Mouse (Mus musculus) neural tube, embryonic 14.5 days (tissue): ENCODE results near the gene Ms4a8a. TPM values are rescaled to one million over a fixed set of nuclear protein-coding genes. Genes with fewer than 3 reads are reported as not detected.
"Not testable (repeated sequence)": the region's sequence is repeated elsewhere in the genome, so short reads cannot be mapped to it uniquely, and the experiment has no call there.

ENCODE experiments used
- ATAC-seq: fragments of 200-750 bp; cut with Nextera tagmentation; 2 replicates; pipeline ENCODE4 v1.8.0; 2017; ENCODE audit warnings: low read depth, mild to moderate bottlenecking, moderate TSS enrichment, moderate library complexity
- H3K27ac ChIP-seq: fragments of 300-500 bp; sonication (generic); 2 replicates; pipeline ENCODE4 v1.5.1; 2014; ENCODE audit warnings: low read depth, mild to moderate bottlenecking, control low read depth, low read length, moderate library complexity, mixed read lengths
- H3K27me3 ChIP-seq: fragments of 300-500 bp; sonication (generic); 2 replicates; pipeline ENCODE4 v1.6.1; 2014; ENCODE audit warnings: low read length; ENCODE audit not compliant: control insufficient read depth, insufficient read depth
- H3K36me3 ChIP-seq: fragments of 300-500 bp; sonication (generic); 2 replicates; pipeline ENCODE4 v1.6.1; 2014; ENCODE audit warnings: low read length, mixed read lengths; ENCODE audit not compliant: control insufficient read depth, insufficient read depth
- H3K4me1 ChIP-seq: fragments of 300-500 bp; sonication (generic); 2 replicates; pipeline ENCODE4 v1.6.1; 2014; ENCODE audit warnings: low read length; ENCODE audit not compliant: control insufficient read depth, insufficient read depth
- H3K4me2 ChIP-seq: fragments of 300-500 bp; sonication (generic); 2 replicates; pipeline ENCODE4 v1.6.1; 2014; ENCODE audit warnings: mild to moderate bottlenecking, low read depth, low read length, control low read depth
- H3K4me3 ChIP-seq: fragments of 300-500 bp; sonication (generic); 2 replicates; pipeline ENCODE4 v1.5.1; 2014; ENCODE audit warnings: low read depth, low read length, control low read depth, mixed read lengths
- H3K9ac ChIP-seq: fragments of 300-500 bp; sonication (generic); replicated peaks from 2 replicates; pipeline ENCODE4 v1.6.1; 2014; ENCODE audit warnings: low read depth, mild to moderate bottlenecking, control low read depth, low read length, mixed read lengths
- H3K9me3 ChIP-seq: fragments of 300-500 bp; sonication (generic); 2 replicates; pipeline ENCODE4 v1.6.1; 2016; ENCODE audit warnings: low read length; ENCODE audit not compliant: control insufficient read depth
- WGBS: fragments of 180-500 bp; shearing (Covaris S2); extraction: QIAGEN DNeasy Blood & Tissue Kit; methylation state at CpG from one replicate; pipeline ENCODE4 v1.1.7; 2014; 5-methylcytosine and 5-hydroxymethylcytosine counted together
- polyA plus RNA-seq: library from polyadenylated mRNA; unstranded; fragments of >200 nt; fragmentation: Nextera tagmentation; extraction: Ambion mirVana; gene quantifications from 2 replicates; pipeline ENCODE4 v1.2.1, GENCODE M21; 2014

The Ms4a8a gene
- polyA plus RNA-seq, 1 experiment from 2014 or later, result not detected

- no peaks in the 10 kb centered on the region for H3K27me3 ChIP-seq
- H3K27ac ChIP-seq, result no peak overlapping the region
- H3K4me3 ChIP-seq, result no peak overlapping the region
- H3K36me3 ChIP-seq, result no peaks in the 10 kb centered on the region
- no peak for ATAC-seq
- H3K4me1 ChIP-seq, result no peaks in the 10 kb centered on the region
- WGBS, result 86% methylated on average over 2 of the region's 2 CpGs
- no peak overlapping the region for H3K4me2 ChIP-seq
- H3K9me3 ChIP-seq, result no peaks in the 10 kb centered on the region
- H3K9ac ChIP-seq, result no peak overlapping the region
Measured at GRCm38 (mm10) chr19:11065202-11065875, 15.6 kb downstream of the Ms4a8a start.

- no peak overlapping the region for H3K9ac ChIP-seq
- no peaks in the 10 kb centered on the region for H3K4me1 ChIP-seq
- no peaks in the 10 kb centered on the region for H3K36me3 ChIP-seq
- no peak for ATAC-seq
- H3K4me2 ChIP-seq, result no peak overlapping the region
- H3K4me3 ChIP-seq, result no peak overlapping the region
- no peak overlapping the region for H3K27ac ChIP-seq
- no peaks in the 10 kb centered on the region for H3K27me3 ChIP-seq
- 83% methylated on average over 1 of the region's 1 CpGs for WGBS
- no peaks in the 10 kb centered on the region for H3K9me3 ChIP-seq
Measured at GRCm38 (mm10) chr19:11060900-11061299, 20.0 kb downstream of the Ms4a8a start.

- H3K9ac ChIP-seq, result no peak overlapping the region
Measured at GRCm38 (mm10) chr19:11059967-11060366, 20.9 kb downstream of the Ms4a8a start.

GRCm38 (mm10) chr19:11055700-11056099 is 25.2 kb downstream of the Ms4a8a start:
- H3K27ac ChIP-seq, H3K4me1 ChIP-seq, H3K4me2 ChIP-seq, ATAC-seq, H3K9ac ChIP-seq, H3K4me3 ChIP-seq, H3K27me3 ChIP-seq, H3K36me3 ChIP-seq, H3K9me3 ChIP-seq: not testable (repeated sequence)
- 82% methylated on average over 1 of the region's 1 CpGs for WGBS

More at GRCm38 (mm10) chr19:11059967-11060366, 20.9 kb downstream of the Ms4a8a start:
- Histone ChIP-seq H3K27ac (no peak overlapping the region), H3K4me1 (no peaks in the 10 kb centered on the region), H3K36me3 (no peaks in the 10 kb centered on the region), H3K4me2 (no peak overlapping the region), H3K4me3 (no peak overlapping the region), H3K9me3 (no peaks in the 10 kb centered on the region), H3K27me3 (no peaks in the 10 kb centered on the region)
- no peak for ATAC-seq

- no peak overlapping the region for H3K4me2 ChIP-seq
- H3K9ac ChIP-seq, result no peak overlapping the region
- no peaks in the 10 kb centered on the region for H3K9me3 ChIP-seq
- H3K4me1 ChIP-seq, result no peaks in the 10 kb centered on the region
- no peak overlapping the region for H3K27ac ChIP-seq
- WGBS, result 66% methylated on average over 3 of the region's 3 CpGs
- H3K36me3 ChIP-seq, result no peaks in the 10 kb centered on the region
- H3K27me3 ChIP-seq, result no peaks in the 10 kb centered on the region
- no peak overlapping the region for H3K4me3 ChIP-seq
- ATAC-seq, result no peak
Measured at GRCm38 (mm10) chr19:11053277-11053676, 27.6 kb downstream of the Ms4a8a start.

GRCm38 (mm10) chr19:11052877-11053276 is 28.0 kb downstream of the Ms4a8a start:
- Histone ChIP-seq H3K9me3 (no peaks in the 10 kb centered on the region), H3K4me1 (no peaks in the 10 kb centered on the region), H3K4me3 (no peak overlapping the region), H3K27ac (no peak overlapping the region), H3K4me2 (no peak overlapping the region), H3K36me3 (no peaks in the 10 kb centered on the region), H3K27me3 (no peaks in the 10 kb centered on the region), H3K9ac (no peak overlapping the region)
- no peak for ATAC-seq
- whole genome bisulfite sequencing, result 72% methylated on average over 5 of the region's 5 CpGs

- H3K27me3 ChIP-seq, result no peaks in the 10 kb centered on the region
- no peak overlapping the region for H3K4me2 ChIP-seq
- H3K9me3 ChIP-seq, result no peaks in the 10 kb centered on the region
- H3K9ac ChIP-seq, result no peak overlapping the region
- H3K4me3 ChIP-seq, result no peak overlapping the region
- no peak overlapping the region for H3K27ac ChIP-seq
- WGBS, result 81% methylated on average over 2 of the region's 2 CpGs
- no peak for ATAC-seq
- H3K36me3 ChIP-seq, result no peaks in the 10 kb centered on the region
- no peaks in the 10 kb centered on the region for H3K4me1 ChIP-seq
Measured at GRCm38 (mm10) chr19:11050286-11050685, 30.6 kb downstream of the Ms4a8a start.

GRCm38 (mm10) chr19:11049426-11049825 is 31.5 kb downstream of the Ms4a8a start:
- Histone ChIP-seq H3K27me3 (no peaks in the 10 kb centered on the region), H3K4me2 (no peak overlapping the region), H3K36me3 (no peaks in the 10 kb centered on the region), H3K9ac (no peak overlapping the region), H3K9me3 (no peaks in the 10 kb centered on the region), H3K4me3 (no peak overlapping the region), H3K4me1 (no peaks in the 10 kb centered on the region), H3K27ac (no peak overlapping the region)
- ATAC-seq, result no peak

GRCm38 (mm10) chr19:11048503-11048902 is 32.4 kb downstream of the Ms4a8a start:
- 83% methylated on average over 1 of the region's 1 CpGs for WGBS
- no peak for ATAC-seq
- H3K4me2 ChIP-seq, result no peak overlapping the region
- H3K9ac ChIP-seq, result no peak overlapping the region
- no peaks in the 10 kb centered on the region for H3K27me3 ChIP-seq
- no peak overlapping the region for H3K27ac ChIP-seq
- no peaks in the 10 kb centered on the region for H3K36me3 ChIP-seq
- H3K4me3 ChIP-seq, result no peak overlapping the region
- H3K9me3 ChIP-seq, result no peaks in the 10 kb centered on the region
- no peaks in the 10 kb centered on the region for H3K4me1 ChIP-seq
